Mouse (Mus musculus) spleen, embryonic (tissue): ENCODE data around the gene Gm815.

Source experiments
- CTCF ChIA-PET: fragments of 350-600 bp; sonication (Branson Sonifier 250); formaldehyde crosslinking; loops from one replicate; lab custom pipeline; 2022; lab: Charles Lee

The Gm815 gene

DNA sequence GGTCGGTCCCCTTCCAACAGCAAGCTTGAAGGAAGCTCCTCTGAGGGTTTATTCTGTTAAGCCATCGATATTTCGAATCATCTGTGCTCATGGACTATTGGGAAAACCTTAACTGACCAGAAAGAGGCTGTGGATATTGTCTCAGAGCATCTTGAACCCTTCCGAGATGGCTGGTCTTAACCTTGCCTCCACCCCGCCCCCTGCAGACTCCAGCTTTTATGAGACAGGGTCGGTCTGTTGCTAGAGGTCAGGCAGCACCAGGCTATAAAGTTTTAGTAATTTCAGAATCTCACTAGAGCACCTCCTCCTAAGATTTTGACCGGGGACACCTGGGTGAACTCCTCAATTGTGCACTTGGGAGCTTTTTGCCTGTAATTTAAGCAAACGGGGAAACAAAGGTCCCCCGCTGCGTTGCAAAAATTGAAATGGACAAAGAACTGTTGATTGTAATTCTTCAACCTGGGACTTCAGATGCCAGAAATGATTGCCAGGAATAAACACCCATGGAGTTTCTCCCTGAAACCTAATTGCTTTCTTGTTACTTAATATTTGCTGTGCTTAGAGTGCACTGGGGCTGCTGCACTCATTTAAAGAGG is 8.4 kb upstream of the Gm815 start:
- CTCF ChIA-PET, result no interaction called here

DNA sequence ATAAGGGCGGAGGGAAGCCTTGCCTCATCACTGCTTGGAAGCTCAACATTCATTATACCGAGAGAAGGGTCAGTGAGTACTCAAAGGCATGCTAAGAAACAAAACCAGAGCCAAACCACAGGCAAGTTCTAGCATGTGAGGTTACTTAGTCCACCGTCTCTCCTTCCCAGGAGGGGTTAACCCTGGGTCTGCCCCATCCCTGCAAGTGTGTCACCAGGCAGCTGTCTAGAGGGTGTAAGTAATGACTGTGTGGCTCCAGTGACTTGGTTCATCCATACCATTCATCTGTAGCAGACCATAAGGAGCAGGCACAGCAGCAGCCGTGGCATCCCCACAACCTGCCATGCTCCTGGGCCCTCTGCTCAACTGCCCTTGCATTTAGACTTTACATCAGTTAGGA is 5.8 kb upstream of the Gm815 start:
- CTCF ChIA-PET, result no interaction called here

DNA sequence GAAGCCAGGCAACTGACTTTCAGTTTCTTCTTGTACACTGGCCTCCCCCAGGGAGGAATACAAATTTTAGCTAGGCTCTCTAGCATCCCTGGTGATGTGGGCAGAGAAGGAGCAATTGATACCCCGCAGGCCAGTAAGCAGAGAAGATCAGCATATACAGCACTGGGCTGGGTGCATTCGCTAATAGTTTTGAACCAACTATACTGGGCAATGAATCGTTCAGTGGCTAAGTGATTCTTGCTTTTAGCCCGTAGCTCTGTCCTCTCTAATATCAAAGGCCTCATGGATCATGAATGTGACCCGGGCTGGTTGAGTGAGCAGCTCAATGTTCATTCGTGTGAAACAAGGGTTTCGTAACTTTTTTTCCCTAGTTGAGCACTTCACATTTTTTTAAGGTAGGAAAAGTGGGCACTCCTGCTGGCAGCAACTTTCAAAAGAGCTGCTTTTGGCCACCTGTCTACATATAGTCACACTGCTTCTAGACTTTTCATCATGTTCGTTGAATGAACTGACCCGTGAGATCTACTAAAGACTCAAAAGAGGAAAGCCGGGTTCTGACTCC is 3.7 kb upstream of the Gm815 start:
- CTCF ChIA-PET, result no interaction called here

DNA sequence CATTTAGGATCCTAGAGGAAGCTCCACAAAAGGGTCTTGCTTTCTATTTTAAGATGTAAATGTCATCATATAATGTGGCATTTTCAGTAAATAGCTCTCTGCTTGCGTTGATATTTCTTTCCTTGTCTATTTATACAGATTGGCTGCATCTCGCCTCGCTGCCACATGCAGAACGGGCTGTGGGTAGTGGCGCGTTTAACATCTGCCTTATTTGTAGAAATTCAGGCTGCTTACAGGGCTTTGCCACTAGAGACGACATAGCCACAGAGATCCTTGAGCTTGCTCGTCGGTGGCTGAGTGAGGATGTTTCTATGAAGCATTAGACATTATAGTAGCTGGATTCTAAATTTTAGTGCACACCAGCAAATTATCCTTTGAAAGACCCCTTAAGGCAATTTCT is 2.5 kb downstream of the Gm815 start:
- CTCF ChIA-PET, result no interaction called here

DNA sequence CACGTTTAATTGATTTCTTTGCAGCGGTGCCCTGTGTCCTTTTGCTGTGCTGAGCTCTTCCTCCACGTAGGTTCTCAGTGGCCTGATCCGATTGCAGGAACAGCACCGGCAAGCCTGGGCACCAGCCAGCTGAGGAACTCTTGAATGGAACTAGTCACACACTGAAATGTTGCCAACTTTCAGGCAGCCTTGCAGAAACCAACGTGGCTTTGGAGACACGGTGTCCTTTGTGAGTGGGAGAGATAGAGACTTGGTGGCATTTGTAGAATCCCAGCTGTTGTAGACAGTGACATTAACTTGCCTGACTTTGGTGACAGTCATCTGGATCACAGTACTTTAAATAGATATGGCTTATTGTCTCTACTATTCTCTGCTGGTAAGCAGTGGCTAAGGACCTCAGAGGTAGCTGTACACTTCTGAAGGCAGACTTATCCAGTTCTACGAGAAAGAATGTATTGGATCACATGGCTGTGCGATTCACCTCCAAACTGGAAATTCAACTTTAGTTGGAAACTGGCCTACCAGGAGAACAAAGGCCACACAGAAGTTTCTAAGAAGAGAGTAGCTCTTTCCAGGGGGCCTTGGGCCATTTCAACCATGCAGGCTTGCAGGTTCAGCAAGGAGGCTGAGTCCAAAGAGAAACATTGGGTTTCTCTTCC is 5.8 kb downstream of the Gm815 start:
- CTCF ChIA-PET, result no interaction called here

DNA sequence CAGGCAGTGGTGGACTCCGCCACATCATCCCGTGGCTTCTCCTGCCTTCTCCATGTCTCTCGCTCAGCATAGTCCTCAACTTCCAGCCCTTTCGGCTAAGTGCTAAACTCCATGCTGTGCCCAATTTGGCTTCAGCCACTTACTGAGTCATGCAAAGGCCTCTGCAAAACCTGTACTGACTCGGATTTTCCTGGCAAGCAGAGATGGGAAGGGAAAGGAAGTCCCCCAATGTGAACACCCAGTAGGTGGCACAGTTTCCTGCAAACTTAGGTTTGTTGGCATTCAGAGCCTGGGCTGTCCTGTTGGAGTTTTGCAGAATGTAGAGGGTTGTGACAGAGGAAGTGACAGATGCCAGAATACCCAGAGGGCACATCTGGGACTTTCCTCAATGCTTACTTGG is 7.2 kb downstream of the Gm815 start:
- CTCF ChIA-PET, result no interaction called here

DNA sequence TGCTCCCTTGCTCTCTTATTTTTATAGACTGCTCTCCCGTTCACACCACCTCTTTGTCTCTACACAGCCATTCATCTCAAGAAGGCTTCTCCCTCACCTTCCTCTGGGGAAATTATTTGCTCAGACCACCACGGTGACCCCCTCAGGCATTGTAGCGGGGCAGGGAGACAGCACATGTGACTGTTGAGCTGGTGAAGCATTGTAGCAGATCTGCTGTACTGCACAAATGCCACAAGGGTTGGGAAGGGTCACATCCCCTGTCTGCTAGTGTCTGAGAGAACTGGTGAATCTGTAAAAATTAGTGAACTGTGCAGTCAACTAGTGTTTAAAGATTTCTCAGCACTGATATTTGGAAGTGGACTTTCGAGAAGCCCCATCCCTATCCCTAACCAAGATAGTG is 16.5 kb downstream of the Gm815 start:
- CTCF ChIA-PET, result no interaction called here

DNA sequence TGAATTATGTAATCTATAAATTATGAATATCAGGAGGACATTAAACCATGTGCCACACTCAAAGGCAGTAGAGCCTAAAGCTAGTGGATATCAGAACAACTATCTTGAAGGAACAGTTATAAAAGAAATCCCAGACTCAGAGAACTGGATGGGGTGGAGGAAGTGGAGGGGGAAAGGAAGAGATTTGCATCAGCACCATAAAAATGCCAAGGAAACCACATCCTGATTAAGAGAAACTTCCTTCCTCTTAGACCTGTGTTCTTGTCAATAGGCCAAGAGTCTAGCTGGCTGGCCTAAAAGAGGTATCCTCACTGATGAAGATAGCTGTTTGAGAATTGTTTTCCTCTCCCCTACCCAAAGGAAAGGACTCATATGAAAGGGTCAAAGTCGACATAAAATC is 28.6 kb downstream of the Gm815 start:
- CTCF ChIA-PET, result no interaction called here

DNA sequence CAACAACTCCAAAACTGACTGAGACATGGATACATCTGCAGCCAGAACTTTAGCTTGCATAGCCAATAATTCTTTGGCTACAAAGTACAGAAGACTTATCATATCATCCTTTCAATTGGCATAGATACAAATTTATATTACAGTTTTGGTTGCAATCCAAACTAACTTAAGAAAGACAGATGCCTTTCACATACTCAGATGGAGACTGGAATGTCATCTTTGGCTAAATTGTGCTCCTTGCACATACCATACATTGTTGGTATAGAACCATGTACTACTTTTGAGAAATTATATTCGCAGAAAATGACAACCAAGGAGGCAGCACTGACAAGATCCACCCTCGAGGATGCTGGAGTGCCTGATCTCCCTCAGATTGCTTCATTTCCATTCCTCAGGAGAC is 35.1 kb downstream of the Gm815 start:
- CTCF ChIA-PET, result no interaction called here

DNA sequence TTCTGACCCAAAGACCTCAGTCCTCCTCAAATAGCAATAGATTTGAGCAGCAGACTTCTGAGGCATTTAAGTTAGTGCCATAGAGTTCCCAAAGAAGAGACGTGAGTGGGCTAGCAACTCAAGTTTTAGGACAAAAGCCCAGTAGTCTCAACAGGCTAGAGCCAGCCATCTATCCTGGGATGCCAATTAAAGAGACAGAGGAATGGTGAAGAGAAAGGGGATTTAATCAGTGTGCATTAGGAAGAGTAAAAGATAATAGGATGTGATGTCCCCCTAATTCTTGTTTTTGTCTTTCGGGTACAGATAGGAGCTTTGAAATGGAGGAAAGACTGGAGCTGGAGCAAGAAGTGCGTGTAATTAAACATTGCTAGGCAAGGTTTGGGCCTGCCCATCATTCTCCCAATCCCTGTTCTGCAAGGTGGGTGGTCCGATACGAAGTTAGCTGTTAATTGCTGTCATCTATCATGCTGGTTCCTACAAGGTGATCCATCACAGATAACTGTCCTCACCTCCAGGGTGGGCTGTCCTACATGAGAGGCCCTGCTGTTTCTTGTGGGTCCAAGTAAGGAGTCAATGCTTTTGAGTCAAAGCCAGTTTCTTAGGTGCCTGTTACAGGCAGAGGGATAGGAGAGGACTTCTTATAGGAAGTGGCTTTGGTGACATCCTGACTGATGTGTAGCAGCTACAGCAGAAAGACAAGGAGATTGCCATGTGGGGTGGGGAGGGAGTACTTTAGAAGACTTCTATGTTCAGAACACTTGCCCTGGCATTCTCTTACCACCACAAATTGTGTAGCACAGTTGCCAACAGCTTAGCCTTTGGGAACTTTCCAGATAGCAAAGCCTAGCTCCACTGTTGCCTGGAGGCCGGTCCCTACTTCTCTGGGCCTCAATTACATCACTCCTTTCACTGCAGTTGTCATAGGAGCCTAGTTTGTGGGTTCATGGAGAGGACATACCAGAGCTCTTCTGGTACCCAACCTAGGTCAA is 44.9 kb downstream of the Gm815 start:
- CTCF ChIA-PET, result no interaction called here

DNA sequence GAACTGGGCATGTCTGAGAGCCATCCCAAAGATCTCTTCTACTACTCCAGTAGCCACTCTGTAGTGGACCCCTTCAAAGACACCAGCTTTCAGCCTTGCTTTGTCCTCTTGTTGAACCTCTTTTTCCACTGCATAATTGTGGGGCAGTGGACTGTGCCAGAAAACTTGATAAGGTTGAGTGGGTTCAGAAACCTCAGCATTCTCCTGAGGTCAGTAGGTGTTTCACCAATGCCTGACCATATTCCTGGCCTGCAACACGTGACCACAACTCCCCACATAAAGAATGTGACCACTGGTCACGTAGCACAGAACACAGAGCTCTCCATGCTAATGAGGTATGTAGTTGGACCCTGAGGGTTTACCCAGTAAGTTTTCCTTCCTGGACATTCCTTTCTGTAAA is 48.5 kb downstream of the Gm815 start:
- CTCF ChIA-PET, result no interaction called here
